Mouse (Mus musculus) stomach, postnatal 0 days (tissue): ENCODE results near the gene 1700025C18Rik.

Experiments used
- CTCF ChIP-seq: IDR thresholded peaks from 2 replicates; pipeline ENCODE4 v1.5.1; 2016; ENCODE audit warnings: antibody characterized with exemption, low read depth, mild to moderate bottlenecking, moderate library complexity
- EP300 ChIP-seq: optimal IDR thresholded peaks from 2 replicates; pipeline ENCODE3; 2016; ENCODE audit warnings: antibody characterized with exemption

GRCm38 (mm10) chr2:165035058-165035431, 55.5 kb downstream of the 1700025C18Rik start:
- TF ChIP-seq CTCF (no peak), EP300 (no peak)
